Mouse (Mus musculus) CH12.LX (cell line): ENCODE data around the gene Senp5.

ENCODE experiments used
- CTCF ChIP-seq, 2 experiments: IDR thresholded peaks in 1 of 2; conservative IDR thresholded peaks in 1 of 2; 2 replicates each; pipeline ENCODE4 v1.5.1; 2011 to 2012; ENCODE audit warnings: low read depth in 2 of 2, low read length in 2 of 2, improper control_type of control experiment in 1 of 2, inconsistent platforms in 1 of 2, mild to moderate bottlenecking in 1 of 2, moderate library complexity in 1 of 2
- EP300 ChIP-seq: IDR thresholded peaks from 2 replicates; pipeline ENCODE4 v1.6.1; 2011; ENCODE audit warnings: low read length, improper control_type of control experiment

DNA sequence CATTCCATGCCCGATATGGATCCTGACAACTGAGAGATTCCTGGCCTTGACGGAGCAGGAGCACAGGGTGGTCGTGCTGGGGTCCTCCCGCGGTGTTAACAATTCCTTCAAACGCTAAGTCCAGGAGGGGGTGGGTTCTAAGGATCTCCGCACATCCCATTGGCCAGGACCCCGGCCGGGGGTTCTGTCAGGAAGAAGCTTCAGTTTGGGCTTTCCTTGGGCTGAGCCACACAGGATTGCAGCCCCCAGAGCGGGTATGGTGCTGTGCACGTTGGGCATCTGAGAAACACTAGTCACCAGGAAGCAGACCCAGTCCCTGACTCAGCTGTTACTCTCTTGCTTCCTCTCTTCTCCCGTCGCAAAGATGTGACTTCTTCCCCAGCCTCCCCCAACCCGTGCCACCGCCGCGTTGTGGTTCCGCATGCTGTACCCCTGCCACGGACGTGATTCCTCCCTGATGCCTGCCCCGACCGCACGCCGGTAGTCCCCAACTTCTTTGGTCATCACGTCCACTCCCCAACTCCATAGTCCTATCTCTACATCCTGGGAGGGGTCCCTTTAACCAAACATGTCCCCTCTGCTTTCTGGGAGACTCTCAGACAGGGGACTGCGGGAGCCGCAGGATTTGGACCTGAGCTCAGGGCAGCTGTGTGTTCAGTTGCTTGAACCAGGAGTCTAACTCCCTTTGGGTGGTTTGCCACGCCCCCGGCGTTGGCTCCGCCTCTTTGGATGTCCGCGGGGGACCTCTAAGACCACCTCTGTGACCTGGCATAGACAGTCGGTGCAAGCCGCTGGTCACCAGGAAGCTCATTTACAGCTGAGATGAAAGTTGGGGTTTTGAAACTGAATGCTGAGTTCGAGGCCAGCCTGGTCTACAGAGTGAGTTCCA, 67.8 kb downstream of the Senp5 start:
- no peak for TF ChIP-seq CTCF (conservative IDR thresholded peaks at IDR 0.05 in 1 of 2, IDR thresholded peaks at IDR 0.05 in 1 of 2; ENCODE audit: low read depth in 2 of 2, low read length in 2 of 2)
- no peak for TF ChIP-seq EP300
